Mouse (Mus musculus): ENCODE measurements at regions not wholly inside any gene's neighbourhood (a gene's known extent, or its start where the extent isn't known, plus 50 kb on each side); places are given as distances from the start of the nearest gene placed in this dataset.

GRCm38 (mm10) chr3:17452984-17453383 is 495.2 kb upstream of the Cypt12 start:
- no peak overlapping the region for H3K4me2 ChIP-seq (replicated peaks)
- no peak overlapping the region for H3K4me3 ChIP-seq
- H3K27ac ChIP-seq: no peak overlapping the region
- H3K4me1 ChIP-seq: no peaks in the 10 kb centered on the region
- H3K36me3 ChIP-seq: no peaks in the 10 kb centered on the region
- H3K9ac ChIP-seq: no peak overlapping the region
- no peaks in the 10 kb centered on the region for H3K9me3 ChIP-seq
- no peak for ATAC-seq (ENCODE audit: low FRiP score, low read depth)
- H3K27me3 ChIP-seq: no peaks in the 10 kb centered on the region
- 80% methylated on average over 1 of the region's 1 CpGs for WGBS

GRCm38 (mm10) chr3:17460545-17460944 is 487.7 kb upstream of the Cypt12 start:
- Histone ChIP-seq H3K4me1 (no peaks in the 10 kb centered on the region), H3K4me3 (no peak overlapping the region), H3K4me2 (replicated peaks) (no peak overlapping the region), H3K9ac (no peak overlapping the region), H3K27me3 (no peaks in the 10 kb centered on the region), H3K9me3 (no peaks in the 10 kb centered on the region), H3K27ac (no peak overlapping the region), H3K36me3 (no peaks in the 10 kb centered on the region)
- ATAC-seq (ENCODE audit: low FRiP score, low read depth): no peak
- WGBS: 87% methylated on average over 5 of the region's 5 CpGs

DNA sequence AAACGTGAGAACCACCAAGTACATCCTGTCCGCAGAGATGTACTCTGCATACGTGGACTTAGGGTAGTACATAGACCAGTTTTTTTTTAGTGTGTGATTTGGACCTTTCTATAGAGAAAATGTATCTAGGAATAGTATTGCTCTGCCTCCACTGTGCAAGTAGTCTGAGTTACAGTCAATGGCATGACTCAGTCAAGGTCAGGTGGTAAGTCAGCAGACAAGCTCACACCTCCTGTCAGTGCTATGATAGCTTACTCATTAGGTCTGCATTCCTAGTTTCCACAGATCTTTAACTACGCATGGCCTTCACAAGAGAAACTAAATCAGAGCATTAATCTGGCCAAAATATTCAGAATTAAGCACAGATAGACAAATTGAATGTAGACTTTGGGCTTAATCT is 486.8 kb upstream of the Cypt12 start:
- Histone ChIP-seq H3K36me3 (no peaks in the 10 kb centered on the region), H3K9me3 (no peaks in the 10 kb centered on the region), H3K4me3 (no peak overlapping the region), H3K27me3 (no peaks in the 10 kb centered on the region), H3K4me1 (no peaks in the 10 kb centered on the region), H3K9ac (no peak overlapping the region), H3K4me2 (replicated peaks) (no peak overlapping the region), H3K27ac (no peak overlapping the region)
- 93% methylated on average over 4 of the region's 4 CpGs for WGBS
- no peak for ATAC-seq (ENCODE audit: low FRiP score, low read depth)

- WGBS: 83% methylated on average over 2 of the region's 2 CpGs
- no peak overlapping the region for H3K4me3 ChIP-seq
- H3K9me3 ChIP-seq: no peaks in the 10 kb centered on the region
Measured at GRCm38 (mm10) chr3:17473812-17474211, 474.4 kb upstream of the Cypt12 start.

DNA sequence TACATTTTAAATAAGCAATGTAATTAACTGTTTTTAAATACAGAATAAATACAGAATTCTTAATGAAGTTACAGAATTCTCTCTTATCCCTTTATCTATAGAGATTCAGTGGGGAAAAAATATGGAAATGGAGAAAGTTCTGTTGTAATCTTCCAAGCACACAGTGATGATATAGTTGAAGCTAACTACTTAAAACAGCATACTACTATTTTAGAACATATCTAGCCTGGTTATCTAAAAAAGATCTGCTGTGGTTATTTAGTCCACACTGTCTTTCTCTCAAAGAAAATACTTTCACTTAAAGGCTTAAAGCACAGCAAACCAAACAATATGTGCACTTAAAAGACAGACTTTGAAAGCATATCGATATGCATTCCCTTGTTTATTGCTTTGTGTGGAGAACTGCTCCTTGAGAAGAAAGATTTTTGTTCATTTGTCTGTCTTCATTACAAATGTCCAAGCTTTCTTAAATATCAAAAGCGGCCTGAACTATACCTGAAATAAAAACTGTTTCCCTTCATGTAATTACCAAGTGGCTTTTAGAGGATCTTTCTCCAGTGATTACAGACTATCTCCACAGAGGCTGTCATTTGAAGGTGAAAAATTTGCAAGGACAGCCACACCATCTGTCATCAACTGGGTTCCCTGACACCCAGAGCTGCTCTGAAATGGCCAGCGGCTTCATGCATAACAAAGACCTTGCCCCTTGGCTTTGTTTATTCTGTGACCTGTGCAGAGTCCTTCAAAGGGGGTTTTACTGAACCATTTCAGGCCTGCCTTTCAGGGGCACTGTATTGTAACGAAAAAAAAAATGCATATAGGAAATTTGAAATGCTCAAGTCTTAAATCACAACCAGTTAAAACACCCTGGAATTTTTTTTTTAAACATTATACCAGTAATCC is 458.7 kb upstream of the Cypt12 start:
- Histone ChIP-seq H3K9me3 (no peaks in the 10 kb centered on the region), H3K4me3 (no peak overlapping the region), H3K36me3 (no peaks in the 10 kb centered on the region), H3K27me3 (no peaks in the 10 kb centered on the region), H3K4me2 (replicated peaks) (no peak overlapping the region), H3K27ac (no peak overlapping the region), H3K4me1 (no peaks in the 10 kb centered on the region), H3K9ac (no peak overlapping the region)
- ATAC-seq (ENCODE audit: low FRiP score, low read depth): no peak
- WGBS: 32% methylated on average over 4 of the region's 4 CpGs

More at GRCm38 (mm10) chr3:17473812-17474211, 474.4 kb upstream of the Cypt12 start:
- ATAC-seq (ENCODE audit: low FRiP score, low read depth): no peak
- no peaks in the 10 kb centered on the region for H3K4me1 ChIP-seq
- no peak overlapping the region for H3K4me2 ChIP-seq (replicated peaks)
- no peaks in the 10 kb centered on the region for H3K36me3 ChIP-seq
- H3K27ac ChIP-seq: no peak overlapping the region
- H3K9ac ChIP-seq: no peak overlapping the region
- no peaks in the 10 kb centered on the region for H3K27me3 ChIP-seq

- H3K9ac ChIP-seq: no peak overlapping the region
- no peaks in the 10 kb centered on the region for H3K36me3 ChIP-seq
- no peaks in the 10 kb centered on the region for H3K4me1 ChIP-seq
- no peak for ATAC-seq (ENCODE audit: low FRiP score, low read depth)
- no peak overlapping the region for H3K27ac ChIP-seq
- H3K4me3 ChIP-seq: no peak overlapping the region
- no peaks in the 10 kb centered on the region for H3K27me3 ChIP-seq
- no peak overlapping the region for H3K4me2 ChIP-seq (replicated peaks)
- H3K9me3 ChIP-seq: no peaks in the 10 kb centered on the region
Measured at GRCm38 (mm10) chr3:17490632-17491031, 457.6 kb upstream of the Cypt12 start.

DNA sequence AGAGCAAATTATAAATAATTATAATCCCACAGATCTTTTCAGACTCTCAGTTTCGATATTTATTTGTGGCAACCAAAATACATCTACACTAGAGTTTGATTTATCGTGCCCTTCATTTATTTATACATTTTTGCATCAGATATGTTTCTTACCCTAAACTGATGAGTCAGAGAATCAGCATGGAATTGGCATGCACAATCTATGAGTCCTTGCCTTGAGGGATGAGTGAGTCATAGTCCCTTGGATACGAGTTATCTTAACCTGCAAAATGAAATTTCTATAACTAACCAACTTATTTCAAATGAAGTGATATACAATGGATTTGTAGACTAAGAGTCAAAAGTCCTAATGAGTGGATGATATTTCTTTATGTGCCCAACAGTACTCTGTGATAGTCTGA is 449.9 kb upstream of the Cypt12 start:
- H3K27me3 ChIP-seq: no peaks in the 10 kb centered on the region
- no peaks in the 10 kb centered on the region for H3K36me3 ChIP-seq

GRCm38 (mm10) chr3:17501556-17501955 is 446.7 kb upstream of the Cypt12 start:
- no peak for ATAC-seq (ENCODE audit: low FRiP score, low read depth)
- WGBS: 73% methylated on average over 2 of the region's 2 CpGs
- H3K4me1 ChIP-seq: no peaks in the 10 kb centered on the region

More for the DNA sequence above, 449.9 kb upstream of the Cypt12 start:
- Histone ChIP-seq H3K4me3 (no peak overlapping the region), H3K27ac (no peak overlapping the region), H3K9me3 (no peaks in the 10 kb centered on the region), H3K9ac (no peak overlapping the region), H3K4me1 (no peaks in the 10 kb centered on the region), H3K4me2 (replicated peaks) (no peak overlapping the region)
- no peak for ATAC-seq (ENCODE audit: low FRiP score, low read depth)
- 90% methylated on average over 3 of the region's 3 CpGs for WGBS

GRCm38 (mm10) chr3:17541346-17541745 is 406.9 kb upstream of the Cypt12 start:
- H3K9me3 ChIP-seq: no peaks in the 10 kb centered on the region
- no peaks in the 10 kb centered on the region for H3K4me1 ChIP-seq
- no peak overlapping the region for H3K4me2 ChIP-seq (replicated peaks)
- H3K9ac ChIP-seq: no peak overlapping the region
- no peaks in the 10 kb centered on the region for H3K27me3 ChIP-seq
- H3K4me3 ChIP-seq: no peak overlapping the region
- no peaks in the 10 kb centered on the region for H3K36me3 ChIP-seq
- H3K27ac ChIP-seq: no peak overlapping the region
- ATAC-seq (ENCODE audit: low FRiP score, low read depth): no peak

More at GRCm38 (mm10) chr3:17501556-17501955, 446.7 kb upstream of the Cypt12 start:
- Histone ChIP-seq H3K9me3 (no peaks in the 10 kb centered on the region), H3K27ac (no peak overlapping the region), H3K27me3 (no peaks in the 10 kb centered on the region), H3K9ac (no peak overlapping the region), H3K4me2 (replicated peaks) (no peak overlapping the region), H3K4me3 (no peak overlapping the region), H3K36me3 (no peaks in the 10 kb centered on the region)

DNA sequence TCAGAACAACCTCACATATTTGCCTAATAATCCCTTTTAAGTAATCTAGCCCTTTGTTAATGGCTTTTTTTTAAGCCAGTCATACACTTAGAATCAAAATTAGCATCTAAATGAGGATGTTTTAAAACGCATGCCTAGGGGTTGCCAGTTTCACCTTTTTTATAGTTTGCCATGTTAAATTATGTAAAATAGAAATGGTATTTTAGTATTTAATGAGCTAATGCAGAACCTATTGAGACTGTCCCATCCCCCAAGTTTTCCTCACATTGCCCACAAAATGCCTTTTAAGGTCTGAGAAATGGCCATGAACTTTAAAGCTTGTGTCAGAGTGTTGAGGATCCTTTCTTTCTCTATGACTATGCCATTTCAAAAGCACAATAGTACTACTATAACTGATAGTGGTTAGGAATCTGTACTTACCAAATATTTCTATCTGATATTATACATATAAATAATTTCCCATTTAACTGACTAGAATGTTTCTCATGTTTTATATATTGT is 400.6 kb upstream of the Cypt12 start:
- Histone ChIP-seq H3K4me3 (no peak overlapping the region), H3K4me1 (no peaks in the 10 kb centered on the region), H3K27me3 (no peaks in the 10 kb centered on the region), H3K9ac (no peak overlapping the region), H3K36me3 (no peaks in the 10 kb centered on the region), H3K9me3 (no peaks in the 10 kb centered on the region), H3K27ac (no peak overlapping the region), H3K4me2 (replicated peaks) (no peak overlapping the region)
- no peak for ATAC-seq (ENCODE audit: low FRiP score, low read depth)
- 50% methylated on average over 1 of the region's 1 CpGs for WGBS

- 75% methylated on average over 9 of the region's 9 CpGs for WGBS
- Histone ChIP-seq H3K9ac (no peak overlapping the region), H3K36me3 (no peaks in the 10 kb centered on the region), H3K4me3 (no peak overlapping the region), H3K27ac (no peak overlapping the region), H3K9me3 (no peaks in the 10 kb centered on the region), H3K27me3 (no peaks in the 10 kb centered on the region), H3K4me1 (no peaks in the 10 kb centered on the region), H3K4me2 (replicated peaks) (no peak overlapping the region)
- no peak for ATAC-seq (ENCODE audit: low FRiP score, low read depth)
Measured at GRCm38 (mm10) chr3:17582487-17582886, 365.7 kb upstream of the Cypt12 start.

GRCm38 (mm10) chr3:17589956-17590546 is 358.2 kb upstream of the Cypt12 start:
- 0 out of 2 replicates have a peak, but pooled peaks have one; percentile 24 for ATAC-seq (ENCODE audit: low FRiP score, low read depth)

More at GRCm38 (mm10) chr3:17589956-17590546, 358.2 kb upstream of the Cypt12 start:
- Histone ChIP-seq H3K4me2 (replicated peaks) (no peak overlapping the region), H3K9me3 (no peaks in the 10 kb centered on the region), H3K4me1 (no peaks in the 10 kb centered on the region), H3K36me3 (no peaks in the 10 kb centered on the region), H3K9ac (no peak overlapping the region), H3K4me3 (no peak overlapping the region), H3K27me3 (no peaks in the 10 kb centered on the region), H3K27ac (no peak overlapping the region)
- 54% methylated on average over 2 of the region's 2 CpGs for WGBS
